Mouse (Mus musculus): ENCODE results near the gene Rtn4. TPM values are rescaled to one million over a fixed set of nuclear protein-coding genes. Genes with fewer than 3 reads are reported as not detected.
"Not testable (repeated sequence)": the region's sequence is repeated elsewhere in the genome, so short reads cannot be mapped to it uniquely, and the experiment has no call there.

Gene Rtn4
- polyA plus RNA-seq, 1 experiment: 128 TPM

DNA sequence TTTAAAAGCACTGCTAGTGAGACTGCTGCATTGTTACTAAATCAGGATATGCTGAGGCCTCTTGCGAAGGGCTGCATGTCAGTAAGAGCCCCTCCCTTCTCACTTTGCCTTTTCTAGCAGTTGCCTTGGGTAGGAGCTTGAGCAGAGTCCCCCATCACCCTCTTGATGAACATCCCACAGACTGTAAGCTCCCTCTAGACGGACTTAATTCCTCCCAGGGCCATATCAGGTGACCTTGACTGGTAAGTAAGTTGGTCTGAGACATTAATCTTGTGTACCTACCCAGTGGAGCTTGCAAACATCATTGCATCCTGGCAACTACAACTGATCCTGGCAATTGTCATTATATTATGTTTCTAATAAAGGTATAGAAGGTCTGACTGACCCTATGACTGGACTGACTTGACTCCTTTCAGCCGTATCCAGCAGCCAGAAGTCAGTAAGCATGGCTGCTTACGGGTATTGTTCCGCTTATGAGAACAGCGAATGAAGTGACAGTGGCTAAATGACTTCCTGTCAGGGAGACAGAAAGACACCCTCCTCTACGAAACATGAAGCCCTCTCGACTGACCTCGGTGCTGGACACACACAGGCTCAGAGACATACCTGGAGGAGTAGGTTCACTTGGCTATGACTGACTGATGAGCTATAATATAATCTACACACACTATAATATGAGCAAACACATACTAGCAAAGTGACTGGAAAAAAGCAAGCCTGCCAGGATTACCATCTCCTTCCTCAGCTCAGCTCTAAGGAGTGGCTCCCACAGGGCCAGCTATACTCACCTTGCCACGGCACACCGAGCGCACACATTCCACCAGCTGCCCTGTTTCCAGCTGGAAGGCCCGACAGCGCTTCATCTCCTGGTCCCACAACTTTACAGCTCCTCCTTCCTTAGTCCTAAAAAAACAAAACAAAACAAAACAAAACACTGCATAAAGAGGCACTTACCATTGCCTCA, 59.2 kb downstream of the Rtn4 start:
- WGBS: 85% methylated on average over 14 of the region's 14 CpGs
- Histone ChIP-seq H3K4me3 (replicated peaks; ENCODE audit: control insufficient read depth, low read depth, low read length) (no peak overlapping the region), H3K27ac (ENCODE audit: control insufficient read depth, insufficient read depth, low read depth, low read length, poor library complexity) (no peak overlapping the region), H3K4me1 (ENCODE audit: control insufficient read depth, insufficient read depth, low read length) (no peaks in the 10 kb centered on the region)
- TF ChIP-seq CTCF (IDR thresholded peaks at IDR 0.05; ENCODE audit: control insufficient read depth, insufficient read depth, low read length) (no peak), POLR2A (IDR thresholded peaks at IDR 0.05; ENCODE audit: borderline replicate concordance, control insufficient read depth, low read depth, low read length) (no peak)

DNA sequence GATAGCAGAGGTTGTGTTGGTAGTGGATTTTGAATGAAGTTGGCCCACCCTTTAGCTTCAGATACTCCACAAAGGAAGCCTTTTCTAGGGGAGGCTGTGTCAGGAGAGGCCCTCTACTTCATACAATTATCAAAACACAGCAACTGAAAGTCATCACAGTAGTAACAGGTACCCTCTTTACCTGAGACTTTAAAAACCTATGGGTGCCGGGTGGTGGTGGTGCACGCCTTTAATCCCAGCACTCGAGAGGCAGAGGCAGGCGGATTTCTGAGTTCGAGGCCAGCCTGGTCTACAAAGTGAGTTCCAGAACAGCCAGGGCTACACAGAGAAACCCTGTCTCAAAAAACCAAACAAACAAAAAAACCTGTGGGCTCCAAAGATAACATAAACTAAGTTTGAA, 63.3 kb downstream of the Rtn4 start:
- H3K4me3 ChIP-seq (replicated peaks; ENCODE audit: control insufficient read depth, low read depth, low read length); H3K27ac ChIP-seq (ENCODE audit: control insufficient read depth, insufficient read depth, low read depth, low read length, poor library complexity); H3K4me1 ChIP-seq (ENCODE audit: control insufficient read depth, insufficient read depth, low read length): not testable (repeated sequence)
- WGBS: 79% methylated on average over 5 of the region's 5 CpGs

DNA sequence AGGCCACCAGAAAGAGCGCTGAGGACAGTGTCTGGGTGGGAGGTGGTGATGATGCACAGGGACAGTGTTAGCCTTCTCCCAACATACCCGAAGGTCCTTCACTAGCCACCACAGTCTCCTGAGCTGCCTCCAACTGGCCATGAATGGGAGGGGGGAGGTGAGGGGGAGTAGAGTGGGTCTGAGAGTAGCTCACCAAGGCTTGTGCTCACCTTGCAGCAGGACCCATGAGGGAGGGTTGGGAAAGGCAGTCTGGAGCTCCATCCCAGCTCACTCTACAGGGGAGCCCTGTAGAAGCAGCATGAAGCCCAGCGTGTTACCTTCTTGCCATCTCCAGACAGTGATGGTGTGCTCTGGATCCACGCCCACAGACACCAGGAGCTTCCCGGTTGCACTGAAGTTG, 65.9 kb downstream of the Rtn4 start:
- Histone ChIP-seq H3K4me1 (ENCODE audit: control insufficient read depth, insufficient read depth, low read length) (no peaks in the 10 kb centered on the region), H3K4me3 (replicated peaks; ENCODE audit: control insufficient read depth, low read depth, low read length) (no peak overlapping the region), H3K27ac (ENCODE audit: control insufficient read depth, insufficient read depth, low read depth, low read length, poor library complexity) (no peak overlapping the region)
- TF ChIP-seq CTCF (IDR thresholded peaks at IDR 0.05; ENCODE audit: control insufficient read depth, insufficient read depth, low read length) (no peak), POLR2A (IDR thresholded peaks at IDR 0.05; ENCODE audit: borderline replicate concordance, control insufficient read depth, low read depth, low read length) (no peak)
- 90% methylated on average over 5 of the region's 5 CpGs for WGBS

DNA sequence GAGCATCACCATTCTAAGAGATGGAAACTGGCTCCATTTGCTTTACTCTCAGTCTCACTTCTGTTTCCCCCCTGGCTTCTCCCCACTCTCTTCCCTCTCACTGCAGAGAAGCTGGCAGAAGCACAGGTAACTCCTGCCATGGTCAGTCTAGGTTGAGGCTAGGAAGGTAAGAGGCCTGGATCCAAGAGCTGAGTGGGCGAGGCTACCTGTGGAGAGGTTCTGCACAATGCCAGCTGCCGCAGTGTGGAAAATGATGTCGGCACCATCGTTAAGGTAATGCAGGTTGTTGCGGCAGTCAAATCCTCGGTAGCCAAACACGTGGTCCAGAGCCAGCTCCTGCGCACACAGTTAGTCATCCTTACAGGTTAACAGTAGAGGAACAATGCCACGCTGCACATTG, 68.6 kb downstream of the Rtn4 start:
- WGBS: 89% methylated on average over 9 of the region's 9 CpGs
- H3K4me3 ChIP-seq (replicated peaks; ENCODE audit: control insufficient read depth, low read depth, low read length): no peak overlapping the region
- H3K27ac ChIP-seq (ENCODE audit: control insufficient read depth, insufficient read depth, low read depth, low read length, poor library complexity): no peak overlapping the region
- no peak for TF ChIP-seq CTCF (IDR thresholded peaks at IDR 0.05; ENCODE audit: control insufficient read depth, insufficient read depth, low read length)
- no peak for TF ChIP-seq POLR2A (IDR thresholded peaks at IDR 0.05; ENCODE audit: borderline replicate concordance, control insufficient read depth, low read depth, low read length)
- no peaks in the 10 kb centered on the region for H3K4me1 ChIP-seq (ENCODE audit: control insufficient read depth, insufficient read depth, low read length)

DNA sequence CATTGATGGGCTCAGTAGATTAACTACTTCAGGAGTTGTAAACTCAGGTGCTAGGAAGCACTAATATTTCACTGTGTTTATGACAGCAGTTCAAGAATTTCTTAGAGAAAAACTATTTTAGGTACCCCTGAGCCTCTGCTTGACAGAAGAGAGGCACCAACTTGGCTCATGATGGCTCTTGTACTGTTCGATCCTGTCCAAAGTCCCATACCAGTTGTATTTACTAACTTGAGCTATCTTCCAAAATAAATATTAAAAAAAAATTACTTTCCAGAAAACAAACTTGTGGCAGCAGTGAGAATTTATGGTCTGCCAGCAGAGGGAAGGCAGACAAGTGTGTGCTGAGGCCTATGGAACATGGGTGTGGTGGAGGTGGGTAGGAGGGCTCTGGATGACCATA, 70.0 kb downstream of the Rtn4 start:
- Histone ChIP-seq H3K4me3 (replicated peaks; ENCODE audit: control insufficient read depth, low read depth, low read length) (no peak overlapping the region), H3K27ac (ENCODE audit: control insufficient read depth, insufficient read depth, low read depth, low read length, poor library complexity) (no peak overlapping the region), H3K4me1 (ENCODE audit: control insufficient read depth, insufficient read depth, low read length) (no peaks in the 10 kb centered on the region)
- TF ChIP-seq CTCF (IDR thresholded peaks at IDR 0.05; ENCODE audit: control insufficient read depth, insufficient read depth, low read length): no peak
- TF ChIP-seq POLR2A (IDR thresholded peaks at IDR 0.05; ENCODE audit: borderline replicate concordance, control insufficient read depth, low read depth, low read length): no peak
- 83% methylated on average over 1 of the region's 1 CpGs for WGBS

DNA sequence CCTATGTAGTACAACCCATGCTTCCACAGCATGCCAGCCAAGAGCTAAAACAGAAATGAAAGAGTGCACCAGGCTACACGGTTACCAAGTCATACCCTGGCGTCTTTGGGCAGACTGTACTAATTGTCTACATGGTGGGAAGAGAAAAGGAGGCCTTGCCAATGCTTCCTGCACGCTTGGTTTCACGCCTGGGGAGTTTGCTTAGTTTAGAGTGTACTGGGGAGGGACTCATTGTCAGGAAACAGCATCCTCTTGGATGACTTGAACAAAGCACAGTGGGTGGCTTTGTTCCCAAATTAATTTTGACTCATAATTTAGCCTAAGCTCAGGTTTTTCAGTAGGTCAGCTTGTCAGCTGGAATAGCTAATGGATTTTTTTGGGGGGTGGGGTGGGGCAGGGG, 72.3 kb downstream of the Rtn4 start:
- Histone ChIP-seq H3K4me1 (ENCODE audit: control insufficient read depth, insufficient read depth, low read length) (no peaks in the 10 kb centered on the region), H3K4me3 (replicated peaks; ENCODE audit: control insufficient read depth, low read depth, low read length) (no peak overlapping the region), H3K27ac (ENCODE audit: control insufficient read depth, insufficient read depth, low read depth, low read length, poor library complexity) (no peak overlapping the region)
- WGBS: 73% methylated on average over 4 of the region's 4 CpGs
- TF ChIP-seq CTCF (IDR thresholded peaks at IDR 0.05; ENCODE audit: control insufficient read depth, insufficient read depth, low read length) (no peak), POLR2A (IDR thresholded peaks at IDR 0.05; ENCODE audit: borderline replicate concordance, control insufficient read depth, low read depth, low read length) (no peak)

DNA sequence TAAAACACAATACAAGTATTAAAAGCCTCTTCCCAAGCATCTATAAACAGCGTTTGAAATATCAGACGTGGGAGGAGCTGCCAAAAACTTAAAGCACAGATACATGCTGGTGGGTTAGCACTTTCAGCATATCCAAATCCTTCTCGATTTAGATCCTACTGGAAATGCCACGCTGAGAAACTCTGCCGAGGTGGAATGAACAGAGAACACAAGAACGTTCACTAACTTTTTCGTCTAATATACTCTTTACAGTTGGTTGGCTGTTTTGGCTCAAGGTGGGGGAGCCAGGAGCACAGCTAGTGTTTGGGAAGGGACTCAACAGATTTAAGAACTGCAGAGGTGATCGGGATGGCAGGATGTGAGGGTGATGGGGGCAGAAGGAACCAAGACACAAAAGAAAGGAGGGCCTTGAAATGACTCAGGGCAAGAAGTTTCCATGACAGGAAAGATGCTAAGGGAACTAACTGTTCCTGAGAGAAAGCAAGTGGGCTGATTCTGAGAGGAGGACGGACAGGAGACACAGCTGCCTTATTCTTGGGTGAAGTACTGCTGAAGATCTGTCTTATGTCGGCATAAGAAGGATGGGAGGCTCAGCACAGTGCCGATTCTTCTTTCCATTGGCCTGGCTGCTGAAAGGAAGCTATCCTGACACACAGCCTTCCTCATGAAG, 73.7 kb downstream of the Rtn4 start:
- Histone ChIP-seq H3K4me3 (replicated peaks; ENCODE audit: control insufficient read depth, low read depth, low read length) (no peak overlapping the region), H3K4me1 (ENCODE audit: control insufficient read depth, insufficient read depth, low read length) (no peaks in the 10 kb centered on the region), H3K27ac (ENCODE audit: control insufficient read depth, insufficient read depth, low read depth, low read length, poor library complexity) (no peak overlapping the region)
- TF ChIP-seq CTCF (IDR thresholded peaks at IDR 0.05; ENCODE audit: control insufficient read depth, insufficient read depth, low read length) (no peak), POLR2A (IDR thresholded peaks at IDR 0.05; ENCODE audit: borderline replicate concordance, control insufficient read depth, low read depth, low read length) (no peak)
- WGBS: 77% methylated on average over 11 of the region's 11 CpGs

DNA sequence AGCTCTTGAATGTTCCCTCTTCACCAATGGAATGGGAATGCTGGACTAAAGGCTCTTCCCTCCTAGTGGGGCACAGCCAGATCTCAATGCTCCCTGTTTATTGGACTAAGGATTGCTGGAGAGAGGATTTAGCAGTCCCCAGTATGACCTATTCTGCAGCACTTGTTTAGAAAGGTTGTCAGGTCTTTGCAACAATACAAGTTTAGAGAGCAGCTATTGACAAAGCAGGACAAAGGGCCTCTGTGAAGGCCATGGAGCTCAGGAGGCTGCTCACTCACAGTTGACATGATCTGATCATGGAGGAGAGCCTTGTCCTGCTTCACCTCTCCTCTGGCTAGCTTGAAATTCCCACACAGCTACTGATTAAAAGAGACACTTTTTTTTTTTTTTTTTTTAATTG, 75.8 kb downstream of the Rtn4 start:
- Histone ChIP-seq H3K27ac (ENCODE audit: control insufficient read depth, insufficient read depth, low read depth, low read length, poor library complexity) (no peak overlapping the region), H3K4me1 (ENCODE audit: control insufficient read depth, insufficient read depth, low read length) (no peaks in the 10 kb centered on the region), H3K4me3 (replicated peaks; ENCODE audit: control insufficient read depth, low read depth, low read length) (no peak overlapping the region)
- TF ChIP-seq CTCF (IDR thresholded peaks at IDR 0.05; ENCODE audit: control insufficient read depth, insufficient read depth, low read length) (no peak), POLR2A (IDR thresholded peaks at IDR 0.05; ENCODE audit: borderline replicate concordance, control insufficient read depth, low read depth, low read length) (no peak)
